In genomic region chr5:137335066-137335465, GRCm38 (mm10) we compare ENCODE assay signal across 26 mouse cellular contexts. TPM values are rescaled to one million over a fixed set of nuclear protein-coding genes. Genes with fewer than 3 reads are reported as not detected.
A peak's percentile ranks its signal among the peaks of the same experiment; 100 is the strongest.
DNase-seq lines count a peak whose midpoint lies in the region; ATAC-seq and TF ChIP-seq lines count a peak whose summit lies in the region.
"Had no signal": no experiment of that assay in that cellular context is flagged by ENCODE, and none has a peak within 500 bp of the region (broad histone marks: within the 10 kb centered on the region; RNA-seq: fewer than 3 reads in every experiment).

No protein-coding gene starts in this region.

- H3K9me3 ChIP-seq in embryonic facial prominence, embryonic 13.5 days, result no peaks in the 10 kb centered on the region
- no peaks in the 10 kb centered on the region for H3K9me3 ChIP-seq in embryonic facial prominence, embryonic 10.5 days
- H3K9me3 ChIP-seq in kidney, embryonic 15.5 days (replicated peaks), result no peaks in the 10 kb centered on the region
- H3K9me3 ChIP-seq in ES-E14 (ENCODE audit: control insufficient read depth, insufficient read depth, low read depth, low read length), result no peaks in the 10 kb centered on the region
- H3K9me3 ChIP-seq: embryonic facial prominence, embryonic 15.5 days; heart, embryonic 12.5 days; heart, embryonic 15.5 days had no signal

- H3K4me2 ChIP-seq in embryonic facial prominence, embryonic 13.5 days, result no peak overlapping the region
- no peak overlapping the region for H3K4me2 ChIP-seq in kidney, embryonic 15.5 days
- H3K4me2 ChIP-seq: embryonic facial prominence, embryonic 15.5 days; heart, embryonic 12.5 days; heart, embryonic 15.5 days; hindbrain, embryonic 14.5 days had no signal

- no peak for DNase-seq in embryonic facial prominence, embryonic 10.5 days (ENCODE audit: low spot score)
- DNase-seq in kidney, adult 9 months, result no peak
- DNase-seq in ES-E14 (ENCODE audit: low read depth, low spot score), result no peak
- DNase-seq in lung, adult 2 months, result no peak
- DNase-seq: adrenal gland, postnatal 10 days; adrenal gland, postnatal 36 days; B cell, adult 2 months; cerebellum, adult 18-20 months; cerebellum, postnatal 25 days; embryo, embryonic 11 days; forebrain, postnatal 0 days; gastrocnemius, adult 2 months; gastrocnemius, postnatal 14 days; heart, adult 18-20 months; heart, postnatal 10 days; heart, postnatal 4 days; kidney, adult 11 months had no signal

- no peak overlapping the region for H3K27ac ChIP-seq in embryonic facial prominence, embryonic 13.5 days
- no peak overlapping the region for H3K27ac ChIP-seq in embryonic facial prominence, embryonic 10.5 days (replicated peaks)
- H3K27ac ChIP-seq in kidney, embryonic 15.5 days, result no peak overlapping the region
- peak overlapping the region; percentile 33; the same call in 1 of the 2 replicates for H3K27ac ChIP-seq in ES-E14 (ENCODE audit: insufficient read depth, low read depth, low read length, poor library complexity, severe bottlenecking)
- H3K27ac ChIP-seq: embryonic facial prominence, embryonic 15.5 days; gastrocnemius, adult 2 months; heart, embryonic 15.5 days; hindbrain, embryonic 14.5 days; hindbrain, postnatal 0 days had no signal

- WGBS in embryonic facial prominence, embryonic 13.5 days, result 76% methylated on average over 6 of the region's 6 CpGs
- 73% methylated on average over 6 of the region's 6 CpGs for WGBS in embryonic facial prominence, embryonic 10.5 days
- WGBS in kidney, embryonic 15.5 days, result 70% methylated on average over 6 of the region's 6 CpGs
- 80% methylated on average over 6 of the region's 6 CpGs for WGBS in lung, adult 2 months

- H3K4me1 ChIP-seq in embryonic facial prominence, embryonic 13.5 days, result peaks cover 30% of the 10 kb centered on the region
- H3K4me1 ChIP-seq in embryonic facial prominence, embryonic 10.5 days, result peaks cover 56% of the 10 kb centered on the region
- peaks cover 37% of the 10 kb centered on the region for H3K4me1 ChIP-seq in kidney, embryonic 15.5 days
- peaks cover 13 to 30% of the 10 kb centered on the region in 2 experiments for H3K4me1 ChIP-seq in ES-E14 (ENCODE audit: control insufficient read depth in 2 of 2, insufficient read depth in 2 of 2, low read length in 2 of 2, poor library complexity in 1 of 2)
- peaks cover 5% of the 10 kb centered on the region; the same call in 1 of the 2 replicates for H3K4me1 ChIP-seq in lung, adult 2 months (ENCODE audit: control insufficient read depth, insufficient read depth, low read length)

- TF ChIP-seq POLR2A in lung, adult 2 months (IDR thresholded peaks at IDR 0.05; ENCODE audit: borderline replicate concordance, extremely low read depth, low read depth, low read length), result no peak

- H3K4me3 ChIP-seq in embryonic facial prominence, embryonic 13.5 days, result no peak overlapping the region
- H3K4me3 ChIP-seq in embryonic facial prominence, embryonic 10.5 days, result no peak overlapping the region
- no peak overlapping the region for H3K4me3 ChIP-seq in kidney, embryonic 15.5 days (replicated peaks)
- H3K4me3 ChIP-seq in ES-E14 (ENCODE audit: insufficient read depth in 1 of 2, low read depth in 1 of 2, low read length in 2 of 2, poor library complexity in 1 of 2, severe bottlenecking in 1 of 2), result peak overlapping the region in 1 of 2 experiments; percentile 28; a peak in 2 of 4 replicates
- H3K4me3 ChIP-seq in lung, adult 2 months (replicated peaks; ENCODE audit: extremely low read depth, low read depth, low read length), result no peak overlapping the region
- H3K4me3 ChIP-seq: embryonic facial prominence, embryonic 15.5 days; gastrocnemius, adult 2 months; heart, embryonic 12.5 days; heart, embryonic 15.5 days had no signal

- in situ Hi-C loops in ES-E14 (cut with MboI; ENCODE audit: low sequenced_read_pairs in 2 of 2, unreplicated experiment in 2 of 2), result no loop called here

- H3K36me3 ChIP-seq in embryonic facial prominence, embryonic 13.5 days, result peaks cover 4% of the 10 kb centered on the region; the same call in 1 of the 2 replicates
- H3K36me3 ChIP-seq in embryonic facial prominence, embryonic 10.5 days (replicated peaks), result no peaks in the 10 kb centered on the region
- H3K36me3 ChIP-seq in kidney, embryonic 15.5 days, result no peaks in the 10 kb centered on the region; the same call in 1 of the 2 replicates
- H3K36me3 ChIP-seq in ES-E14 (ENCODE audit: control insufficient read depth, insufficient read depth, low read length, poor library complexity, severe bottlenecking), result no peaks in the 10 kb centered on the region; the same call in 1 of the 2 replicates
- H3K36me3 ChIP-seq: embryonic facial prominence, embryonic 15.5 days; heart, embryonic 15.5 days had no signal

- peak overlapping the region; percentile 27; the same call in 1 of the 2 replicates for H3K9ac ChIP-seq in embryonic facial prominence, embryonic 13.5 days
- H3K9ac ChIP-seq in kidney, embryonic 15.5 days, result 0 out of 2 replicates have a peak overlapping the region, but pooled peaks have one; percentile 18
- H3K9ac ChIP-seq in ES-E14 (ENCODE audit: insufficient read depth, low read depth, low read length, poor library complexity, severe bottlenecking), result peak overlapping the region; percentile 33; the same call in 1 of the 2 replicates
- H3K9ac ChIP-seq: embryonic facial prominence, embryonic 15.5 days; forebrain, postnatal 0 days; heart, embryonic 12.5 days; heart, embryonic 15.5 days; hindbrain, embryonic 14.5 days had no signal

- no peak for ATAC-seq in embryonic facial prominence, embryonic 13.5 days (ENCODE audit: insufficient number of reproducible peaks, insufficient read depth, low FRiP score, low TSS enrichment, low read depth)
- no peak for ATAC-seq in kidney, embryonic 15.5 days (replicated peaks; ENCODE audit: low FRiP score)
- ATAC-seq: forebrain, embryonic 14.5 days; forebrain, postnatal 0 days; hindbrain, postnatal 0 days; inflammation-experienced regulatory T-cells, adult 6 months had no signal

- no peak for TF ChIP-seq CTCF in lung, adult 2 months (IDR thresholded peaks at IDR 0.05; ENCODE audit: insufficient read depth, low read length)

- H3K27me3 ChIP-seq in embryonic facial prominence, embryonic 13.5 days, result no peaks in the 10 kb centered on the region
- H3K27me3 ChIP-seq in embryonic facial prominence, embryonic 10.5 days (replicated peaks; ENCODE audit: low read depth, poor library complexity, severe bottlenecking), result no peaks in the 10 kb centered on the region
- H3K27me3 ChIP-seq in kidney, embryonic 15.5 days, result no peaks in the 10 kb centered on the region
- H3K27me3 ChIP-seq: embryonic facial prominence, embryonic 15.5 days; heart, embryonic 12.5 days; heart, embryonic 15.5 days had no signal

TF ChIP-seq in ES-E14, 5 proteins besides CTCF, POLR2A, EP300 and RAD21:
- no peak for TF ChIP-seq ZC3H11A (IDR thresholded peaks at IDR 0.05; ENCODE audit: borderline replicate concordance, low read depth, low read length)
- TF ChIP-seq ZNF384 (IDR thresholded peaks at IDR 0.05; ENCODE audit: low read depth, low read length), result no peak
- no peak for TF ChIP-seq MAFK (IDR thresholded peaks at IDR 0.05; ENCODE audit: insufficient read depth, low read depth, low read length)
- no peak for TF ChIP-seq CHD2 (IDR thresholded peaks at IDR 0.05; ENCODE audit: low read depth, low read length)

RNA-seq across cellular contexts. Expression of gene Slc12a9, which starts 1.7 kb away (rescaled TPM):
- polyA plus RNA-seq in embryonic facial prominence, embryonic 13.5 days (2015; fragmentation: Nextera tagmentation; extraction: Ambion mirVana), result 16.0 and 16.1 TPM in 2 replicates
- polyA plus RNA-seq in embryonic facial prominence, embryonic 10.5 days (2016; fragmentation: Nextera tagmentation; extraction: Ambion mirVana), result 12.6 and 13.4 TPM in 2 replicates
- polyA plus RNA-seq in kidney, embryonic 15.5 days (2015; fragmentation: Nextera tagmentation; extraction: Ambion mirVana), result 14.2 and 16.0 TPM in 2 replicates
- total RNA-seq in ES-E14 (2012; rRNA removed), result 20.9 and 34.9 TPM in 2 replicates
- 22.5 and 24.1 TPM in 2 replicates for polyA plus RNA-seq in lung, adult 2 months (2012; rRNA removed)

RNA-seq across cellular contexts. Expression of gene Ephb4, which starts 14.8 kb away (rescaled TPM):
- polyA plus RNA-seq in embryonic facial prominence, embryonic 13.5 days (2015; fragmentation: Nextera tagmentation; extraction: Ambion mirVana), result 70.4 and 71.0 TPM in 2 replicates
- 53.6 and 56.8 TPM in 2 replicates for polyA plus RNA-seq in embryonic facial prominence, embryonic 10.5 days (2016; fragmentation: Nextera tagmentation; extraction: Ambion mirVana)
- 49.1 and 54.9 TPM in 2 replicates for polyA plus RNA-seq in kidney, embryonic 15.5 days (2015; fragmentation: Nextera tagmentation; extraction: Ambion mirVana)
- 34.3 and 58.8 TPM in 2 replicates for total RNA-seq in ES-E14 (2012; rRNA removed)
- 105 and 123 TPM in 2 replicates for polyA plus RNA-seq in lung, adult 2 months (2012; rRNA removed)
- polyA plus RNA-seq: inflammation-experienced regulatory T-cells, adult 6 months had no signal

RNA-seq across cellular contexts. Expression of gene Trip6, which starts 20.9 kb away (rescaled TPM):
- 106 TPM in 2 replicates for polyA plus RNA-seq in embryonic facial prominence, embryonic 13.5 days (2015; fragmentation: Nextera tagmentation; extraction: Ambion mirVana)
- polyA plus RNA-seq in embryonic facial prominence, embryonic 10.5 days (2016; fragmentation: Nextera tagmentation; extraction: Ambion mirVana), result 73.1 and 76.2 TPM in 2 replicates
- 77.9 and 87.5 TPM in 2 replicates for polyA plus RNA-seq in kidney, embryonic 15.5 days (2015; fragmentation: Nextera tagmentation; extraction: Ambion mirVana)
- 22.7 and 24.2 TPM in 2 replicates for total RNA-seq in ES-E14 (2012; rRNA removed)
- 52.6 and 55.2 TPM in 2 replicates for polyA plus RNA-seq in lung, adult 2 months (2012; rRNA removed)

RNA-seq across cellular contexts. Expression of gene Srrt, which starts 27.6 kb away (rescaled TPM):
- polyA plus RNA-seq in embryonic facial prominence, embryonic 13.5 days (2015; fragmentation: Nextera tagmentation; extraction: Ambion mirVana), result 143 and 148 TPM in 2 replicates
- polyA plus RNA-seq in embryonic facial prominence, embryonic 10.5 days (2016; fragmentation: Nextera tagmentation; extraction: Ambion mirVana), result 191 and 214 TPM in 2 replicates
- polyA plus RNA-seq in kidney, embryonic 15.5 days (2015; fragmentation: Nextera tagmentation; extraction: Ambion mirVana), result 141 and 158 TPM in 2 replicates
- 350 and 528 TPM in 2 replicates for total RNA-seq in ES-E14 (2012; rRNA removed)
- polyA plus RNA-seq in lung, adult 2 months (2012; rRNA removed), result 107 and 136 TPM in 2 replicates

RNA-seq across cellular contexts. Expression of gene Ufsp1, which starts 40.6 kb away (rescaled TPM):
- 5.4 and 5.6 TPM in 2 replicates for polyA plus RNA-seq in embryonic facial prominence, embryonic 13.5 days (2015; fragmentation: Nextera tagmentation; extraction: Ambion mirVana)
- 7.8 and 8.3 TPM in 2 replicates for polyA plus RNA-seq in embryonic facial prominence, embryonic 10.5 days (2016; fragmentation: Nextera tagmentation; extraction: Ambion mirVana)
- polyA plus RNA-seq in kidney, embryonic 15.5 days (2015; fragmentation: Nextera tagmentation; extraction: Ambion mirVana), result 5.9 and 7.3 TPM in 2 replicates
- 3.6 and 6.3 TPM in 2 replicates for total RNA-seq in ES-E14 (2012; rRNA removed)
- 7.0 and 7.1 TPM in 2 replicates for polyA plus RNA-seq in lung, adult 2 months (2012; rRNA removed)
